In genomic region chr1:55427607-55428006, GRCm38 (mm10) we compare ENCODE assay signal across 28 mouse cellular contexts.
"Had no signal": no experiment of that assay in that cellular context is flagged by ENCODE, and none has a peak within 500 bp of the region (broad histone marks: within the 10 kb centered on the region; RNA-seq: fewer than 3 reads in every experiment).

No protein-coding gene starts in this region.

- H3K9me3 ChIP-seq: heart, embryonic 13.5 days; heart, embryonic 15.5 days; hindbrain, embryonic 13.5 days; hindbrain, embryonic 15.5 days; intestine, embryonic 15.5 days; kidney, embryonic 15.5 days; limb, embryonic 10.5 days; limb, embryonic 12.5 days; liver, embryonic 13.5 days; liver, embryonic 15.5 days had no signal

- ATAC-seq: hindbrain, postnatal 0 days; inflammation-experienced regulatory T-cells, adult 6 months; intestine, embryonic 15.5 days; intestine, postnatal 0 days had no signal

- H3K4me1 ChIP-seq: hindbrain, embryonic 13.5 days; hindbrain, embryonic 15.5 days; intestine, embryonic 15.5 days; kidney, embryonic 15.5 days; limb, embryonic 12.5 days; liver, embryonic 13.5 days; liver, embryonic 15.5 days had no signal

- H3K4me2 ChIP-seq: heart, embryonic 11.5 days; heart, embryonic 13.5 days; heart, embryonic 15.5 days; hindbrain, embryonic 13.5 days; hindbrain, embryonic 15.5 days; intestine, embryonic 15.5 days; kidney, embryonic 15.5 days; limb, embryonic 12.5 days; liver, embryonic 11.5 days; liver, embryonic 13.5 days; liver, embryonic 15.5 days had no signal

- H3K4me3 ChIP-seq: heart, adult 2 months; heart, embryonic 13.5 days; heart, embryonic 15.5 days; hindbrain, embryonic 13.5 days; hindbrain, embryonic 15.5 days; intestine, embryonic 15.5 days; kidney, embryonic 15.5 days; limb, embryonic 10.5 days; limb, embryonic 12.5 days; liver, embryonic 13.5 days; liver, embryonic 15.5 days had no signal

- H3K36me3 ChIP-seq: heart, embryonic 13.5 days; heart, embryonic 15.5 days; hindbrain, embryonic 13.5 days; hindbrain, embryonic 15.5 days; intestine, embryonic 15.5 days; kidney, embryonic 15.5 days; limb, embryonic 10.5 days; limb, embryonic 12.5 days; liver, embryonic 13.5 days; liver, embryonic 15.5 days had no signal

- H3K9ac ChIP-seq: heart, embryonic 13.5 days; heart, embryonic 15.5 days; hindbrain, embryonic 13.5 days; hindbrain, embryonic 15.5 days; intestine, embryonic 15.5 days; kidney, embryonic 15.5 days; limb, embryonic 12.5 days; liver, embryonic 13.5 days; liver, embryonic 15.5 days had no signal

- DNase-seq: gastrocnemius, postnatal 14 days; gastrocnemius, postnatal 36 days; heart, adult 2 months; heart, postnatal 14 days; heart, postnatal 36 days; kidney, adult 18-20 months; kidney, adult 8-10 months; kidney, postnatal 14 days; kidney, postnatal 36 days; layer of hippocampus, adult 9-11 months; layer of hippocampus, postnatal 36 days; liver; liver, embryonic 13.5 days had no signal

- H3K27ac ChIP-seq: heart, adult 2 months; heart, embryonic 13.5 days; heart, embryonic 15.5 days; hindbrain, embryonic 13.5 days; hindbrain, embryonic 15.5 days; hindbrain, postnatal 0 days; intestine, embryonic 15.5 days; kidney, embryonic 15.5 days; kidney, postnatal 0 days; limb, embryonic 10.5 days; limb, embryonic 12.5 days; liver, embryonic 13.5 days; liver, embryonic 15.5 days had no signal

- H3K27me3 ChIP-seq: heart, embryonic 13.5 days; heart, embryonic 15.5 days; hindbrain, embryonic 13.5 days; hindbrain, embryonic 15.5 days; intestine, embryonic 15.5 days; kidney, embryonic 15.5 days; limb, embryonic 12.5 days; liver, embryonic 13.5 days; liver, embryonic 15.5 days had no signal
